Mouse (Mus musculus): ENCODE data around the gene Fam98a.

Gene Fam98a

DNA sequence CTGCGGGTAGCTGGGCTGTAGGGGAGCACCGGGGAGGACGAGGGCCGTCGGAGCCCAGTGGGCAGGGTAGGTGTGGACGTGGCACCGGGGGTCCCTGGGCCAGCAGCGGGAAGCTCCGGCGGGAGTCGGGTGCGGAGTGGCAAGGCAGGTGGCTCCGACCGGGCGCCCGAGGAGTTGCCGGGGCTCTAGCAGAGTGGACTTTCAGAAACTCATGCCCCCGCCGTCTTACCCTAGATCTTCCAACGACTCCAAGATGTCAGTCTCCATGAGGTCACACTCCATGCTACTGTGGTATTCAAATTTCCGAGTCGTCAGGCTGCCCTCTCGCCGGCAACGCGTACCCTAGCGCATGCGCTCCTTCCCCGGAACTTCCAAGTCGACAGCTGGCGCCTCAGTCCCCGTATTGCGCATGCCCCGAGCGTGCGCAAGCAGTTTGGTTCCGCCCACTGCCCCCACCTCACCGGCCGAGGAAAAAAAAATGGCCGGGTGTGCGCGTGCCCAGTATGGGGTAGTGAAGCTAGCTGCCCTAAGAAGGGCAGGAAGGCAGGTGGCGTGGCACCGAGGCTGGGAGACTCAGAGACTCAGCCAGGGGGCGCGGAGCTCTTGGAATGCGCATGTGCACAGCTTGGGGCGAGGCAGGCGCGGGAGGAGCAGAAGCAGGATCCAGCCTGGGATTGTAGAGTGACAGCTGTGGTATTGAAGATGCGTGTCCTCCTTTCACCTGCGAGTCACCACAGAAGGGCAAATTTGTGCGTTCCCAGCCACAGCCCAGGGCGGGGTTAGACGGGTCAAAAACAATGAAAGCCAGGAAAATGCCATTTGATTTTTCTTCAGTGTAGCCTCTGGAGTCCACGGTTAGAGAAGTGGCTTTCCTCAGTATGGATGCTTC is at the start of gene Fam98a:
Gene Fam98a, minus strand, starts transcription at position 435 of the 889 bp plus-strand sequence.
- in situ Hi-C loops (cut with MboI, MseI), result no loop called here

- in situ Hi-C loops (cut with MboI, MseI), result no loop called here
Measured at GRCm38 (mm10) chr17:75598652-75599051, 46.9 kb upstream of the Fam98a start.

GRCm38 (mm10) chr17:75582738-75583137 is 31.0 kb upstream of the Fam98a start:
- in situ Hi-C loops (cut with MboI, MseI), result no loop called here

- in situ Hi-C loops (cut with MboI, MseI), result no loop called here
Measured at GRCm38 (mm10) chr17:75575608-75576007, 23.9 kb upstream of the Fam98a start.

- in situ Hi-C loops (cut with MboI, MseI), result no loop called here
Measured at GRCm38 (mm10) chr17:75558041-75558440, 6.3 kb upstream of the Fam98a start.

GRCm38 (mm10) chr17:75557031-75557430 is 5.3 kb upstream of the Fam98a start:
- in situ Hi-C loops (cut with MboI, MseI), result no loop called here

- in situ Hi-C loops (cut with MboI, MseI), result no loop called here
Measured at GRCm38 (mm10) chr17:75550771-75551413, 854 bp downstream of the Fam98a start.

DNA sequence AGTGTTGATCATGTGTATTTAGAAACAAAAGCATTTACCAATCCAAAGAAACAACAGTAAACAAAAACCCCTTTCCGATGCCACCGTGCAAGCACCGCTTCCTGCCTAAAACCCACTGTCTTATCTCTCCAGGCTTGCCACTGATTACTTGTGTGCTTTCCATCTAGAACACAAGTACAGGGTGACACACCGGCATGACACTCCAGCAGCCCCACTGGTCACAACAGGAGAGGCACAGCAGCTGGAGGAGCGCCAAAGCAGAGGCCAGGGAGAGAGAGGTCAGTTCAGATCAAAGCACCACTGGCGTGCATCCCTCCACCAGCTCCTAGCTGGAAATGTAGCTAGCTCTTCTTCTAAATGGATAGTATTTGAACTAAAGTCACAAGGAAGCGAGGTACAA is 7.5 kb downstream of the Fam98a start:
- in situ Hi-C loops (cut with MboI, MseI), result loop anchor here (25.0 kb wide), 2 partner anchors 732 to 807 kb away; no protein-coding TSS in a partner anchor

DNA sequence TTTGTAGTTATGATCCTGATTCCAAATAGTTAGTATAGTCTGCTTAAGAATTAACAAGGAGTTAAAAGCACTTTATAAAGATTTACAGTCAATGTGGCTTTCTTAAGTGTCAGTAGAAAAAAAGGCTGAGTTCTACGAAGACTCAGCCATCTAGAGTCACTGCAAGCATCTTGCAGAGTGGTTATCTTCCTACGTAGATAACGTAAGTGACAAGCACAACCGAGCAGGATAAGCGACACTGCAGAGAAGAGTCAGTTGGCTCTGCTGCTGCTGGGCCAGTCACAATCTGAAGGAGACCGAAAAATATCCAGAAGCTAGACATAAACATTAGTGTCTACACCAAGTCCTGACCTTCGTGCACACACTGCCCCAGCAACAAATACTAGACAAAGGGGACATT is 8.3 kb downstream of the Fam98a start:
- in situ Hi-C loops (cut with MboI, MseI), result loop anchor here (25.0 kb wide), 2 partner anchors 731 to 806 kb away; no protein-coding TSS in a partner anchor

DNA sequence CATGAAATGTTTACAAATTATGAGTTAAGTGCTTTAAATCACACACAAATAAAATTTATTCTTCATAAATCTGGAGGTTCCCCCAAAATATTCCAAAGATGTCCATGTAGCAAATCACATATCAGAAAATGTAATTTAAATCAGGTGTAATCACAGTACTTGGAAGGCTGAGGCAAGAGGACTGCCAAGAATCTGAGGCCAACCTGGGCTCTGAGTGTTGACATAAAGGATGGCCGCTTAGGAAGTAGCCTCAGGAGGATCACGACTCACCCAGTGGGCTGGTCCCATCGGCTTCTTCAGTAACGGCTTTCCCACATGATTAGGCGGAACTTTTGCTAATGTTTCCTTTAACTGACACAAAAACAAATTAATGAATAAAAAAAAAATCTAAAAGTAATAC is 11.9 kb downstream of the Fam98a start:
- in situ Hi-C loops (cut with MboI, MseI), result loop anchor here (25.0 kb wide), 2 partner anchors 728 to 803 kb away; no protein-coding TSS in a partner anchor

GRCm38 (mm10) chr17:75539130-75539529 is 12.6 kb downstream of the Fam98a start:
- in situ Hi-C loops (cut with MboI, MseI), result loop anchor here (25.0 kb wide), 2 partner anchors 727 to 802 kb away; no protein-coding TSS in a partner anchor

DNA sequence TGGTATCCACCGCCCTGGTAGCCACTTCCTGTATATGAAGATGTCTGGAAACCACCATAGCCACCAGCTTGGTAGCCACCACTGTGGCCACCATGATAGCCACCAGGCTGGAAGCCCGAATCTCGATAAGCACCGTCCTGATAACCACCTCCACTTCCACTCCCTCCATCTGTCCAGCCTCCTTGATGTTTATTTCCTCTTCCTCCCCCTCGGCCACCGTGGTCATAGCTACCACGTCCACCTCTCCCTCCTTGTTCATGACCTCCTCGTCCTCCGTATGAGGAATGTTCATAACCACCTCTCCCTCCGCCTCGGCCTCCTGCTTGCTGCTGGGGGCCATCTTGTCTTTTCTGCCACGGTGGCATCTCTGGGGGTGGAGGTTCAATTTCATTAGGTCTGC is 13.3 kb downstream of the Fam98a start:
- in situ Hi-C loops (cut with MboI, MseI), result loop anchor here (25.0 kb wide), 2 partner anchors 726 to 801 kb away; no protein-coding TSS in a partner anchor

DNA sequence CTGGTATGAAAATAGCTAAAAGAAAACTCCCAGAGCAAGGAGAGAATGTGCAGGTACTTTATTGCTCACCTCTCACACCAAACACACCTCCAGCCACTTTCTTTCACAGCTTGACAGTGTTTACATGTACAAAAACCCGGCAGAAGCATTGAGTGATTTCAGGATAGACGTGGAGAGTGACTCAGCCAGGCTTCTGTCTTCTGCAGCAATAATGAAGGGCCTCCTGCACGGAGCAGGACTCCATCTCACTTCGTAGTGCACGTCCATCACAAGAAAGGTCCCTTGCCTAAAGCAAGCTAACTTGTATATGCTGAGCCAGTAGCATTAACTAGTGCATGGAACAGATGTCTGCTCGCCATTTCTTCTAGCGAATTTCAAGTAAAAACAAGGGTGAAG is 14.7 kb downstream of the Fam98a start:
- in situ Hi-C loops (cut with MboI, MseI), result loop anchor here (25.0 kb wide), 2 partner anchors 725 to 800 kb away; no protein-coding TSS in a partner anchor

GRCm38 (mm10) chr17:75536396-75537049 is 15.2 kb downstream of the Fam98a start:
- in situ Hi-C loops (cut with MboI, MseI), result loop anchor here (25.0 kb wide), 2 partner anchors 724 to 799 kb away; no protein-coding TSS in a partner anchor

DNA sequence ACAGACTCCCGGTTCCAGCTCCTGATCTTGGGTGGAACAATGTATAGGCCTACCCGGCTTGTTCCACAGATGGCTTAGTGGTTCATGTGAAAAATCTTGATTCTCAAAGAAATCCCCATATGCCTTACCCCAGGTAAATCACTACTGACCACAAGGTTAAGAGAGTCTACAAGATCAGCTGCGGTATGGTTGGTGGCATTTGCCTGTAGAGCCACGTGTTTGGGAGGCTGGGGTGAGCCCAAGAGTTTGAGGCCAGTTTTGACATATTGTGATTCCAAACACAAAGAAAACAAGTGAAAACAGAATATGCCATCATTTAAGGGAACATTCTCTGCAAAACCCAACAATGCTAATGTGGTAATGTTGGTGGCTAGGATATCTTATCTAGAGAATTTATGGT is 16.1 kb downstream of the Fam98a start:
- in situ Hi-C loops (cut with MboI, MseI), result loop anchor here (25.0 kb wide), 2 partner anchors 723 to 798 kb away; no protein-coding TSS in a partner anchor

DNA sequence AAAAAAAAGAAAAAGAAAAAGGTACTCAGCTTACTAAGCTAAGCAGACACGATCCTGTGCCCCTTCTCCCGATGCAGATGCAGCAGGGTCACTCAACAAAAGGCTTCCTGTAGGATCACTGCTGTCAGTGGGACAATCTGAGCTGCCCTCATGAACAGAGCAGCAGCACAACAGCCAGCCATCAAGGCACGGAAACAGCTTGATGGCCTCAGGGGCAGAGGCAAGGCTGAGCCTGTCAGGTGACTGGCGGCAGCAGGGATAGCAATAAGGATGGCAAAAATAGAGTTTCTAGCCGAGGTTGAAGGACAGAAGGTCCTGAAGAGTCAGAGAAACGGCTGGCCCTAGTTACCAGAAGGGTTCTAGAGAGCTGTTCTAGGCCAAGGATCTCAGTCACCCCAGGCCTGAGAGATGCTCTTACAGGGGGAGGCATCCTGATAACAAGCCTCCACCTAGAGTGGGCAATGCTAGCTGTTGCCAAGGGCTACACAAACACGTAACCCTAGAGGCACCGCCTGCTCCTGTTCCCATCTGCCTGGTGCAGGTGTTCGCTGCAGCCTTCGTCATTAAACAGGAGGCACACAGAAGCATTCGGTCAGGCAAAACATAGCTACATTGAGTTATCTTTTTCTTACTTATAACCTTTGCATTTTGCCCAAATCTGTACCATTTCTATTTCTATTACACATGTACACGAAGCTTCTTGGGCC is 17.3 kb downstream of the Fam98a start:
- in situ Hi-C loops (cut with MboI, MseI), result loop anchor here (25.0 kb wide), 2 partner anchors 722 to 797 kb away; no protein-coding TSS in a partner anchor

DNA sequence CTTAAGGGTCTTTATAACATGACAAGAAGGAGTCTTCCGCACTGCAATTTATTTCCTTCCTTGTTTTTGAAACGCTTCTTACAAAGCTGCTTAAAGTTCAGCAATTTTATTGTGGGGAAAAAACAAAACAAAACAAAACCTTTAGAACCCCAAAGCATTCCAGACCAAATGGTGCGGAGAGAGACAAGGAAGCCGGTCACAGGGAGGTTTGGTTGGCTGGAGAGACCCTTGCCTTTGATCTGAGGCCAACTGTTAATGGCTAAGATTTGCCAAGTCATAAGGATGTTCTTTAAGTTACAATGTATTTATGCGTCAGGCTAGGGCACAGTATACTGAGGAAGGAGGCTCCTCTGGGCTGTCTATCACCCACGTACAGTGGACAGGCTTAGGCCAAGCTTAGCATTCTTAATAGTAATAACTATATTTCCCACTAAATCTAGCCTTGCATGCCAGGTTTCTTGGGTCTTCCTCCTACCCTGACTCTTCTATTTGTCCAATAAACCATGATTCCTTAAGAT is 19.2 kb downstream of the Fam98a start:
- in situ Hi-C loops (cut with MboI, MseI), result loop anchor here (25.0 kb wide), 2 partner anchors 720 to 795 kb away; no protein-coding TSS in a partner anchor

DNA sequence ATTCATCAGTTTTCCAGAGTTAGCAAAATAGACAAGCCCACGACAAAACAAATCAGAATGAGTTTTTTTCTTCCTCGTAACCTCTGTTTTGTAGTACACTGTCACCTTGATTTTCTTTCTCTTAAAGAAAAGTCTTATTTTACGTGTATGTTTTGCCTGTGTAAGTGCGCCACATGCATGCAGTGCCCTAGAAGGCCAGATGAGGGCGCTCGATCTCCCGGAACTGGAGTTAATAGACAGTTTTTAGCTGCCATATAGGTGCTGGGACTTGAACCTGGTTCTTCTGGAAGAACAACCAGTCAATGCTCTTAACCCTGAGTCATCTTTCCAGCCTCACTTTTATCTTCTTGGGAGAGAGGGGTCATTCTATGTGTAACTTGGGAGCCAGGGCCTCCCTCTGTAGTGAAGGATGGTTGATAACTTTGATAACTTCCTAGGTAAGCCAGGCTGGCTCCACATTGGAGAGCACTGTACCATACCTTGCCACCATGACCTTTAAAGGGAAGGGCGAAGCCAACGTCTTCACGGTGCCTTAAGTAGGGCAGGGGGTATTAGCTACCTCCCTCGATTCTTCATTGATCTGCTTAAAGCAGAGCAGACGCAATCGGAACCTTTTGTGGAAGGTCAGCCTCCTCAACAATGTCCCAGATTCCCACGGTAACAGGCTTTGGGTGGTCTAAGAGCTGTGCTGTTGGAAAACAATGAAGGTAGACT is 22.4 kb downstream of the Fam98a start:
- in situ Hi-C loops (cut with MboI, MseI), result loop anchor here (25.0 kb wide), 2 partner anchors 717 to 792 kb away; no protein-coding TSS in a partner anchor

- in situ Hi-C loops (cut with MboI, MseI), result loop anchor here (25.0 kb wide), 2 partner anchors 714 to 789 kb away; no protein-coding TSS in a partner anchor
Measured at GRCm38 (mm10) chr17:75526411-75526810, 25.3 kb downstream of the Fam98a start.

GRCm38 (mm10) chr17:75523812-75524211 is 27.9 kb downstream of the Fam98a start:
- in situ Hi-C loops (cut with MboI, MseI), result no loop called here
